Mouse (Mus musculus) cerebellum, adult 2 months (tissue): ENCODE data around the gene Sv2b.

ENCODE experiments used
- CTCF ChIP-seq: fragments of 200-500 bp; IDR thresholded peaks from 2 replicates; pipeline ENCODE4 v1.5.1; 2011; ENCODE audit warnings: low read depth, mild to moderate bottlenecking, control low read depth, low read length, moderate library complexity, borderline replicate concordance; ENCODE audit not compliant: insufficient read depth
- POLR2A ChIP-seq: fragments of 200-500 bp; IDR thresholded peaks from 2 replicates; pipeline ENCODE4 v1.6.1; 2011; ENCODE audit warnings: low read length, control low read depth, borderline replicate concordance; ENCODE audit not compliant: insufficient read depth

DNA sequence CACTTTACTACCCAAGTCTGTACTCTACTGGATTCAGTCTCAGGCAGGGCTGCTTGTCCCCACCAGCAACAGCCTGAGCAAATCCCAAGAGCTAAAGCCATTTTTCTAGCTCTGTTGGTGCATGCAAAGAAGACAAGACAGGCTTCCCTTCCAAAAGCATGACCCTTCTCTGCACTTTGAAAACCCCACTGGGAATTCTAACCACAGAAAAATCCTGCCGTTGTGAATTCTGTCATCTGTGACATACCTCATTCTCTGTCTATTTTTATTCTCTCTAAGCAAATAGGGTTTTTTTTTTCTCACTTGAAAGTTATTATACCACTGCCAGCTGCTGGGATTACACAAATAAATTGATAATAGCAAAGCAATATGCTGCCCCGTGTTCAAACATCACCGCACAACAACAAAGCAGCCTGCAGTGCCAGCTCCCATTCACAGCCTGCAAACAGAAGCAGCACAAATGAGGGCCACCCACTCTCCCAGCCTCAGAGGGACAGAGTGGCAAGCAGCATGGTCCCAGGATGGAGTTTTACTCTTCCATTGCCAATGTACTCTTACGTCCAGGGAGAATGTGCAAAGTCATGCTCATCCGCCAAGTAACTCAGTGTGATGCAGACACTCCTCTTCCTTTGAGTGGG lies 13.7 kb downstream of the Sv2b start:
- TF ChIP-seq POLR2A, result no peak
- no peak for TF ChIP-seq CTCF
